Mouse (Mus musculus): ENCODE results near the gene Sim2.

Gene Sim2

DNA sequence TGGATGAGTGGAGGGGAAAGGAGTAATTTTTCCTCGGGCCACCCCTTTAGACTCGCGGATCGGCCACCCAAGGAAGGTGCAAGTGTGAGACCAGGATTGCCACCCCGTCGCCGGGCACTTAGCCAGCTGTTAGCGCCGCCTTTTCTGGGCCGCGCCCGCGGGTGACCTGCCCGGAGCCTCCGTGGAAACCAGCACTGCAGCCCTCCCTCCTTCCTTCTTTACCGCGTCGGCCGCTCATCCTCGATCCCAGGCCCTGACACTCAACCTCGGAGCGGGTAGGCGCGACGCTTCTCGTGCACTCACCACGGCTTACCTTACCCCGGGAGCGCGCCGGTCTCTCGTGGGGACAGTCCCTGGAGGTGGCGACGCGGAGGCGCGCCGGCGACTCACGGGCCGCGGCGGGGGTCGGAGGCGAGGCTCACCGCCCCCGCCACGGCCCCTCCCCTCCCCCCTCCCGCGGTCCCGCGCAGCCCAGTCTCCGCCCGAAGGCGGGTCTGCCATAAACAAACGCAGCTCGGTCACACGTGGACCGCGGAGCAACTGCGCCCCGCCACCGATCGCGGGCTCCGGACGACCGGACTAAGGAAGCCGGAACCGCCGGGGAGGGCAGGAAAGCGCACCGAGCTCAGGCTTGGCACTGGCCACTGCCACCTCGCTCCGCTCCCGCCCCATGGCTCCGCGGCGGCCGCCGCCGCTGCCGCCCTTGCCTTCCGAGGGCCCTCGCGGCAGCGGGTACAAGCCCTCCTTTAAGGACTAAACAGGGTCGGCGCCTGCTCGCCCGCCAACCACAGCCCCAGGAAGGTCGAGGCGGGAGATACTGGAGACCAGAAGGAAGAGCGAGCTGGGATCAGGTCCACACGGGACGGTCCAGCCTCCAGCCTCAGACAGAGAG, at the start of gene Sim2:
Sim2 (plus strand) TSS at position 221 of the 892 bp plus-strand sequence.
- TF ChIP-seq GATA4 (IDR thresholded peaks at IDR 0.05; ENCODE audit: insufficient replicate concordance, low read length), result no peak

DNA sequence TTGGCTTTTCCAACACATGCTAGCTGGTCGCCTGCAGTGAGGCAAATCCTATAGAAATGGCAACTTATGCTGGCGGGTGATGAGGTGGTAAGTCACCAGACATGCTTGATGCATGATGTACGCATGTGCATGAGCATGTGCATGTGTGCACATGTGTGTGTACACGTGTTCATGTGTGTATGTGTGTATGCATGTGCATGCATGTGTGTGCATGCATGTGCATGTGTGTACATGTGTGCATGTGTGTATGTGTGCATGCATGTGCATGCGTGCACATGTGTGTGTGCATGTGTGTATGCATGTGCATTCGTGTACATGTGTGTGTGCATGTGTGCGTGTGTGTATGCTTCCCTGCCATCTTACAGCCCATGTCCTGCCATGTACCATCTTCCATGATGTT, 47.5 kb upstream of the Sim2 start:
- TF ChIP-seq GATA4 (IDR thresholded peaks at IDR 0.05; ENCODE audit: insufficient replicate concordance, low read length), result no peak

DNA sequence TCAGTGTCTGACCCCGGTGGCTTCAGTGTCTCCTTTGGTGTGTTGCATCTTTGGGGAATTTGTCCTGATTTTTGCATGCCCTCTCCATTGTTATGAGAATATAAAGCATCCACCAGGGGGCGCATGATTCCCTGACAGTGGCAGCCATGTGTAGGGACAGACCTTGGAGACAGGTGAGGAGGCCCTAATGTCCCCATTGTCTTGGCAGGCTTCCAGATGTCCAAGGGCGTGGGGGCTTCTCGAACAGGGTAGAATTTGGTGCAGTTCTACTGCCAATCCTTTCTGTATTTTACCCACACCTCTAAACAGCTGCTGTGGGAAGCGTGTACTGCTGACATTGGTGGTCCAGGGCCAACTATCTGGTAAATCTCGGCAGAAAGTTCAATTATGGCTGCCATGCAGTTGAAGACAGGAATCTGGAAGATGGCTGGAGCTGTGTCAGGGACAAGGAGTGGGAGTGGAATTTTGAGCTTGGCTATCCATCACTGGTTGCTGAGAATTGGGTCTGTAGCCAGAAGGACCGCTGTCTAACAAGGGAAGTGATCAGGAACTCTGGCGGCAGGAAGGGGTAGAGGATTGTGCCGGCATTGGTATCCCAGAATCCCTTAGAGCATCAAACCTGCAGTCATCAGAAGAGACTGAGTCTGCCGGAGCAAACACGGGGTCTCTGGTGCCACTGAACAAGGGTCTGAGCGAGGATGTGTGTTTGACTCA, 46.3 kb upstream of the Sim2 start:
- no peak for TF ChIP-seq GATA4 (IDR thresholded peaks at IDR 0.05; ENCODE audit: insufficient replicate concordance, low read length)

DNA sequence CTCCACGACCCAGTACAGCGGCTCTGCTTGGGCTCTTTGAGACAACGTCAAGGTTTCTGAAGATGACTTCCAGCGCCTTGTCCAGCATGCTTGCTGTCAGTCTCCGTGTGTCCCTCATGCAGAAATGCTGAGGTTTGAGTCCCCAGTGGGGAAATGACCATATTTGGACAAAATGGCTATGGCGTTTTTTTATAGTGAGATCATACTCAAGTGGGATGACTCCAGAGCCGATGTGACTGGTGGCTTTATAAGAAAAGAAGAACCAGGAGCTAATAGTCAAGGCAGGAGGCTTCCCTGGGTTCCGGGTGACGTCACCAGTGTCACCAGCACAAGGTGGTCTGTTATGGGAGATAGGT, 45.8 kb upstream of the Sim2 start:
- TF ChIP-seq GATA4 (IDR thresholded peaks at IDR 0.05; ENCODE audit: insufficient replicate concordance, low read length), result no peak

DNA sequence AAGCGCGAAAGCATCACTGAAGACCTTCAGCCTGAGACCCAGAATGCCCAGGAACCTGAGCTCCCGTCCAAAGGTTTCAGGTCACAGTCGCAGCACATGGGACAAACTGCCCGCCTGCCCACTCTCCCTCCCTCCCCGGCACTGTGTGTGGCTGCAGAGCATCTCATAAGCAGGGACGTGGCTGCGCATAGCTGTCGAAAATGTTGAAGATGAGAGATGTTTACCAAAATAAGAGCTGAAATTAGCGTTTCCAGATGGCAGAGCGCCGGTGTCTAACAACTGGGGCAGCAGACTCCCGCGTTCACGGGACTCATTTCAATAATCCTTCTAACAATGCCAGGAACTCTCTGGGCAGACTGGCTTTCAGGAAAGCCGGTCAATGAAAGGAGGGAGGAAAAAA, 44.2 kb upstream of the Sim2 start:
- no peak for TF ChIP-seq GATA4 (IDR thresholded peaks at IDR 0.05; ENCODE audit: insufficient replicate concordance, low read length)

DNA sequence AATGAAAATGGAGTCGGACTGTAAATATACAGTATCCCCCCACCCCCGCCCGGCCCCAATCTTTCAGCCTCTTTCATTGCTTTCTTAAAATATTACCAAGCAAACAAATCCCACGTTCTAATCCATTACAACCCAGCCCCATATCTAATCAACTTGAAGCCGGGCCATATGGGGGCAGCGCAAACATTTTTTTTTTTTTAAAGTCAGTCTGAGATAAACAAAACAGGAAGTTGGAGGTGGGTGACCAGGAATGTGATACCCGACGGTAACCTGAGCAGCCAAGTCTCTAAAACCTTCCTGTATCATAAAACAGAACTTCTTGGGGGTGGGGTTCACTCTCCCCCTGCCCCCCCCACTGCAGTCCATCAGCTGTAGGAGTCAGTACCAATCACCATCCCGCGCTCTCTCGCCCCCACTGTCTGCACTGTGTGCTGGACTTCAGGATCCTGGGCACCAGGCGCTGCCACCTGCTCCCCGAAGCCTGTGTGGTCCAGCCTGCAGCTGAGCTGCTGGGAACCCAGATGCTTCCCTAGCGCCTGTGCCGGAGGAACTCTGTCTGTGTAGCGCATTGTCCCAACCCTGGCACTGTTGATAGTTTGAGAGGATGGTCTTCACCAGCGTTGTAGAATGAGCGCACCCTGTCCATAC, 43.5 kb upstream of the Sim2 start:
- no peak for TF ChIP-seq GATA4 (IDR thresholded peaks at IDR 0.05; ENCODE audit: insufficient replicate concordance, low read length)

DNA sequence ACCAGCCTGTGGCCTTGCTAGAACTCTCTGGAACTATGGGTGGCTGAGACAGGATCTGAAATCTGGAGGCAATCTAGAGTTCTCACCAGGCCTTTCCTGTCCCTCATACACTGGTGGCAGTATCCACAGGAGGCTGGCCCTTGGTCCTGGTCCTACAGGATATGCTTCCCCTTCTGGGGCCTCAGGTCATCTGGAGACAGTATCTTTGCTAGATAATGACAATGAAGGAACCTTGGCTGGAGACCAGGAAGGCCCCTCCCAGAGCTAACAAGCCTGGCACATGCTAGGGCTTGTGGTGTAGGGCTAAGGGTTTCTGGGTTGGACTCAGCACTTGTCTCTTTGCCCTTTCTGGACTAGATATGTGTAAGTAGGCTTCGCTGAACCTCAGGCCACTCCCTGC, 40.9 kb upstream of the Sim2 start:
- no peak for TF ChIP-seq GATA4 (IDR thresholded peaks at IDR 0.05; ENCODE audit: insufficient replicate concordance, low read length)

DNA sequence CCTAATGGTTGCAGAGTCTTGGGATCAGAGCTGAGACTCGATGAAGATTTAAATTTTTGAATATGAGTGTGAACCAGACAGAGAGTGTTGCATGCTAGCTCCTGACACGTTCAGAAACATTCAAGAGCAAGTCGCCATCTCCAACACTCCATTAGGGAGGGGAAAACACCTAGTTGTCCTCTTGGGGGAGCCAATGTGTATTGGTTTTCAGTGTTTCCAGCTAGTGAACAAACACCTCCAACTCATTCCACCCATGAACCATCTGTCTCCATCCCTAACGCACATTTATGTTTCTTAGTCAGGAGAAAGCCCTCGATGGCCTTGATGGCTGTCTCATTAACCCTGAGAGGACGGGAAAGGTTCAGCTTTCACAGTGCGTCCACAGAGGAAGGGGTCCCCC, 39.7 kb upstream of the Sim2 start:
- no peak for TF ChIP-seq GATA4 (IDR thresholded peaks at IDR 0.05; ENCODE audit: insufficient replicate concordance, low read length)

DNA sequence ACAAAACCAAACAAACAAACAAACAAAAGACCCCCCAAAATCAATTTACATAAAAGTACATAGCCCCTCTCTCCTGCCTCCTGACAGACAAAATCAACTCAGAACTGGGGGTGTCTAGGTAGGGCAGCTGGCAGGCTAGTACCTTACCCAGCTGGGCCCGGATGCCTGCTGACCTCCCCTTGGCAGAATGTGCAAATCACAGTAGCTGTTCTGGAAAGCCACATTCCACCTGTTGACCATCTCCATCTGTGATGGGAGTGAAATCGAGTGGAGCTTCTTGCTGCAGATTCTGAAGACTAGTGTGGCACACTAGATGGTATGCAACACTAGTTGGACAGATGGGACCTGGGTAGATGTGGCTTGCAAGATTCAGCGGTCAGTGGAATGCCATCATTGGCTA, 34.4 kb upstream of the Sim2 start:
- TF ChIP-seq GATA4 (IDR thresholded peaks at IDR 0.05; ENCODE audit: insufficient replicate concordance, low read length), result no peak

DNA sequence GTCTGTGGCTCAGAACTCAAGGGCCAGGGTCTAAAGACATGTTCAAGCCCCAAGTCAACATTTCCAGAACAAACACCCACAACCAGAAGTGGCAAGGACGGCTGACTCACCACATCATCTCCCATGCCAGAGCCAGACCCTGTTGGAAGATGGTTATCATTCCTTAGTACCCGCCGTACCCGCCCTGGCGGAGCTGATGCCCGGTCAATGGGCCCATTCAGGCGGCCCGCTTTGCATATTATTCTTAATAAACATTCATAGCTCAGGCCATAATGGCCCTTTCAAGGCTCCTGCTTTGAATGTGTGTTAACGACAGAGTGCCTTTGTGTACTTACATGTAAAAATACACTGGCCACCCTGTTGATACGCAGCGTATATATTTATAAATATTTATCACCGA, 29.6 kb upstream of the Sim2 start:
- no peak for TF ChIP-seq GATA4 (IDR thresholded peaks at IDR 0.05; ENCODE audit: insufficient replicate concordance, low read length)

DNA sequence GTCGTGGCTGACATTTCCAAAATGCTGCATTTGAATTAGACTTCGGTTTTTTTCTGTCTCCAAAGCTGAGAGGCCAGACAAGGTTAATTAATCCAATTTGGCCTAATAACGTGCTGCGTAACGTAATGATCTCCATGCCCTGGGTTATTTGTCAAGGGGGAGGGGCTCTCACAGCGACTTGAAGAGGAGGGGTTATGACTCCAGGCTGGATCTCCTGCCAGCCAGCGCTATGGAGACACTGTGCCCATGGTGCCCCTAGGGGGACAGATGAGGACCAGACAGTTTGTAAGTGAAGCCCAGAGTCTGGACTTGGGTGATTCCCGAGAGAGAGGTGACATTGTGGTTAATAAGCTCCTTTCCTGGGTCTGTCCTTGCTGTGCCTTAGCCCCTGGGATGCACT, 29.2 kb upstream of the Sim2 start:
- TF ChIP-seq GATA4 (IDR thresholded peaks at IDR 0.05; ENCODE audit: insufficient replicate concordance, low read length), result no peak

DNA sequence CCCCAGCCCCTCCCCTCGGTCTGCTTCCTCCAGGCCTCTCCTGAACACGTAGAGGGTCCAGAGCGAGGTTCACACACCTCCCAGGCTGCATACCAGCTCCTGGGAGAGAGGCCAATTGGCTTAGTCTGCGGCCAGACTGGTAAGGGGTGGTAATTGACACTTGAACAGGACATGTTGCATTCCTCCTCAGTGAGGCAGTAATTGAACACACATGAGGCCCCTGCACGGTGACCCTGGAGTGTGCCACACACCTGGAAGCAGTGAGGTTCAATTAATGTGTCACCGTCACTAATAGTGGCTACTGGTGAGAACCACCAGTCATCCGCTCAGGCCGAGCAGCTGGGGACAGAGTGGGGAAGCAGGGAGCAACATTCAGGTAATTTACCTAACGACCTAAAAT, 24.9 kb upstream of the Sim2 start:
- TF ChIP-seq GATA4 (IDR thresholded peaks at IDR 0.05; ENCODE audit: insufficient replicate concordance, low read length), result no peak

DNA sequence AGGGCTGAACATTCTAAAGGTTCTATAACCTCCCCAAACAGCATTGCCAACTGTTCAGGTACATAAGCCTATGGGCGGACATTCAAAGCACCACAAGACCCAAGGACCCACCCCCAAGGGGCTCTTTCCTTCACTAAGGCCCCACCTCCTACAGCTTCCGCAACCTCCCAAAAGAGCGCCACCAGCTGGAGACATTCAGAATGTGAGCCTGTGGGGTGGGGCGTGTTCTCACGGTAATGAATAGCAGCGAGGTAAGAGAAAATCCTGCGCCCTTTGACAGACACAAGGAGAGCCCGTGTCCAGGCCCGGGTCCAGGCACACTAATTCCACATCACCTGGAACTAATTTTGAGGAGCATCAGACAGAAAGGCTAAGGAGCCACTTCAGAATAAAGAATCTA, 20.5 kb upstream of the Sim2 start:
- no peak for TF ChIP-seq GATA4 (IDR thresholded peaks at IDR 0.05; ENCODE audit: insufficient replicate concordance, low read length)

DNA sequence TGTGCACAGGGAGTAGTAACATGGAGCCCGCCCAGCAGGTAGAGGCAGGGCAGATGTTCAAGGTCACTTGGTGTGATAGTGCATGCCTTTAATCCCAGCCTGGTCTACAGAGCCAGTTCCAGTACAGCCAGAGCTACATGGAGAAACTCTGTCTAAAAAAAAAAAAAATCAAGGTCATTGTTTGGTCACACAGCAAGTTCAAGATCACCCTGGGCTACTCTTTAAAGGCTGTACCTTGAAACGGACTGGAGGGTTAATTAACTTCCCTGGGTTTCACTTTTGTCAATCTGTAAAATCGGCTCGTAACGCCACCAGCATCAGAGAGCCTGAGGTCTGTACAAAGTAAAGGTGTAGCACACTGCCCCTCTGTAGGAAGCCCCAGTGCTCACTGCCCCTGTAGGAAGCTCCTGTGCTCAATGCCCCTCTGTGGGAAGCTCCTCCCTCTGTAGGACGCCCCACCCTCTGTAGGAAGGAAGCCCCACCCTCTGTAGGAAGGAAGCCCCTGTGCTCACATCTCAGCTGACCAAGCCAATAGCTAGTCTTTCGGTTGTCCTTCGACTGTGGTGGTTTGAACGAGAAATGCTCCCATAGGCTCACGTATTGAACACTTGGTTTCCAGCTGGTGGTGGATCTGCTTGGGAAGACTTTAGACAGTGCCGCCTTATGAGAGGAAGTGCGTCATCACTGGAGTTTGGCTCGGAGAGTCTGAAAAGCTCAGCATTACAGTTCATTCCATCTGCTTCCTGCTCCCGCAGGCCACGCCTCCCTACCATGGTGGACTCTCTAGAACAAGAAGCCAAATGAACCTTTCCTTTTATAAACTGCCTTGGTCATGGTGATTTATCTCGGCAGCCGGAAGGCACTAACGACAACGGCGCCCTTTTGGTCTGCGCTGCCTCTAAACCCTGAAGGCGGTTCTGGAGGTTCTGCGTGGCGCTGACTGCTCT, 18.7 kb upstream of the Sim2 start:
- no peak for TF ChIP-seq GATA4 (IDR thresholded peaks at IDR 0.05; ENCODE audit: insufficient replicate concordance, low read length)

DNA sequence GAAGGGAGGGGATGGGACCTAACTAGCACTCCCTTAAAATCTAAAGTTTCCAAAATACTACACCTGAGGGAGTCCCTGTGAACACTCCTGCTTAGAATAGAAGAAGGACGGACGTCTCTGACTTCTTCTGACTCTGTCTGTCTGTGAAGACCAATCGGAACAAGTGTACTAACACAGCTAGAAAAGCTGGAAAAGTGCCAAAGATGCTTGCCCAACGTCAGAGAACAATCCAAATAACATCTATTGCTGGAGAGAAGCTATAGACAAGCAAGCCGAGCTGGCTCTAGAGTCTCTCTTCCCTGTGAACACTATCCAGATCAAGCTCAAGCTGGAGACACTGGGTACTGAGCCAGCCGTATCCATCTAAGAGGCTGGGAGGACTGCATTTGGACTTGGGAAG, 18.0 kb upstream of the Sim2 start:
- TF ChIP-seq GATA4 (IDR thresholded peaks at IDR 0.05; ENCODE audit: insufficient replicate concordance, low read length), result no peak
